Mouse (Mus musculus): ENCODE data around the gene Zer1.
"Not testable (repeated sequence)": the region's sequence is repeated elsewhere in the genome, so short reads cannot be mapped to it uniquely, and the experiment has no call there.

The Zer1 gene

GRCm38 (mm10) chr2:30124472-30125274 lies at the start of gene Zer1:
TSS of gene Zer1 (minus strand) at chr2:30124585.
- DNase-seq (ENCODE audit: low spot score in 2 of 2): peak; percentile 93 to 96

GRCm38 (mm10) chr2:30173541-30174240 lies 49.3 kb upstream of the Zer1 start:
- no peak for DNase-seq (ENCODE audit: low spot score in 2 of 2)

GRCm38 (mm10) chr2:30171997-30172382 lies 47.6 kb upstream of the Zer1 start:
- DNase-seq (ENCODE audit: low spot score in 2 of 2): no peak

GRCm38 (mm10) chr2:30171371-30171996 lies 47.1 kb upstream of the Zer1 start, which contains the start of gene Endog:
TSS of gene Endog (plus strand) at chr2:30171493.
- DNase-seq (ENCODE audit: low spot score in 2 of 2): peak; percentile 77 to 89

GRCm38 (mm10) chr2:30166677-30167076 lies 42.3 kb upstream of the Zer1 start:
- DNase-seq (ENCODE audit: low spot score in 2 of 2): no peak

GRCm38 (mm10) chr2:30164340-30164932 lies 40.1 kb upstream of the Zer1 start:
- DNase-seq (ENCODE audit: low spot score in 2 of 2): no peak

- DNase-seq (ENCODE audit: low spot score in 2 of 2): no peak
Observed at GRCm38 (mm10) chr2:30161809-30162208, 37.4 kb upstream of the Zer1 start.

GRCm38 (mm10) chr2:30159871-30160270 lies 35.5 kb upstream of the Zer1 start:
- DNase-seq (ENCODE audit: low spot score in 2 of 2): not testable (repeated sequence)

- no peak for DNase-seq (ENCODE audit: low spot score in 2 of 2)
Observed at GRCm38 (mm10) chr2:30152616-30153015, 28.2 kb upstream of the Zer1 start.

GRCm38 (mm10) chr2:30151840-30152239 lies 27.5 kb upstream of the Zer1 start:
- DNase-seq (ENCODE audit: low spot score in 2 of 2): no peak

GRCm38 (mm10) chr2:30147466-30147865 lies 23.1 kb upstream of the Zer1 start:
- DNase-seq (ENCODE audit: low spot score in 2 of 2): no peak

GRCm38 (mm10) chr2:30144436-30144835 lies 20.1 kb upstream of the Zer1 start:
- DNase-seq (ENCODE audit: low spot score in 2 of 2): no peak

- not testable (repeated sequence) for DNase-seq (ENCODE audit: low spot score in 2 of 2)
Observed at GRCm38 (mm10) chr2:30140021-30140420, 15.6 kb upstream of the Zer1 start.

GRCm38 (mm10) chr2:30136458-30136857 lies 12.1 kb upstream of the Zer1 start:
- DNase-seq (ENCODE audit: low spot score in 2 of 2): no peak

- DNase-seq (ENCODE audit: low spot score in 2 of 2): no peak
Observed at GRCm38 (mm10) chr2:30134928-30135620, 10.7 kb upstream of the Zer1 start.

- DNase-seq (ENCODE audit: low spot score in 2 of 2): no peak
Observed at GRCm38 (mm10) chr2:30134378-30134711, 10.0 kb upstream of the Zer1 start.

- DNase-seq (ENCODE audit: low spot score in 2 of 2): peak; percentile 98 to 99
Observed at GRCm38 (mm10) chr2:30133613-30134377, 9.4 kb upstream of the Zer1 start, which contains the start of gene Tbc1d13. TSS of gene Tbc1d13 (plus strand) at chr2:30133746.

GRCm38 (mm10) chr2:30132801-30133612 lies 8.6 kb upstream of the Zer1 start:
- no peak for DNase-seq (ENCODE audit: low spot score in 2 of 2)

- not testable (repeated sequence) for DNase-seq (ENCODE audit: low spot score in 2 of 2)
Observed at GRCm38 (mm10) chr2:30131240-30131639, 6.9 kb upstream of the Zer1 start.

GRCm38 (mm10) chr2:30130156-30130555 lies 5.8 kb upstream of the Zer1 start:
- DNase-seq (ENCODE audit: low spot score in 2 of 2): no peak

Measured in spleen, postnatal 4 days (tissue).